In genomic region chr2:148021016-148021415, GRCm38 (mm10) we compare ENCODE assay signal across 29 mouse cellular contexts. TPM values are rescaled to one million over a fixed set of nuclear protein-coding genes. Genes with fewer than 3 reads are reported as not detected.
DNase-seq lines count a peak whose midpoint lies in the region; ATAC-seq and TF ChIP-seq lines count a peak whose summit lies in the region.
"Had no signal": no experiment of that assay in that cellular context is flagged by ENCODE, and none has a peak within 500 bp of the region (broad histone marks: within the 10 kb centered on the region; RNA-seq: fewer than 3 reads in every experiment).

No protein-coding gene starts in this region.

- no peak for TF ChIP-seq POLR2A in brain, embryonic 14.5 days (IDR thresholded peaks at IDR 0.05; ENCODE audit: borderline replicate concordance, extremely low read depth, insufficient read depth, insufficient read length, poor library complexity, severe bottlenecking)

- no peak for TF ChIP-seq EP300 in lung, postnatal 0 days (IDR thresholded peaks at IDR 0.05)

- H3K27me3 ChIP-seq in hindbrain, embryonic 12.5 days = peaks cover 89% of the 10 kb centered on the region
- peaks cover 92% of the 10 kb centered on the region for H3K27me3 ChIP-seq in hindbrain, embryonic 14.5 days (ENCODE audit: control insufficient read depth, insufficient read depth, low read length)
- no peaks in the 10 kb centered on the region for H3K27me3 ChIP-seq in lung, postnatal 0 days (replicated peaks; ENCODE audit: insufficient read depth, low read length)
- H3K27me3 ChIP-seq: liver, embryonic 15.5 days had no signal

- H3K27ac ChIP-seq in hindbrain, embryonic 12.5 days = no peak overlapping the region
- no peak overlapping the region for H3K27ac ChIP-seq in hindbrain, embryonic 14.5 days
- H3K27ac ChIP-seq in lung, postnatal 0 days (ENCODE audit: low read length) = 0 out of 2 replicates have a peak overlapping the region, but pooled peaks have one; percentile 38
- H3K27ac ChIP-seq: hindbrain, postnatal 0 days; kidney, embryonic 15.5 days; layer of hippocampus, adult 2 months; left cerebral cortex, adult 2 months; limb, embryonic 12.5 days; liver, embryonic 15.5 days; neural tube, embryonic 15.5 days had no signal

- DNase-seq in embryo, embryonic 9.5 days (ENCODE audit: extremely low spot score) = peak; percentile 34
- no peak for DNase-seq in embryo, embryonic 10 days (ENCODE audit: low spot score)
- no peak for DNase-seq in hindbrain, embryonic 14.5 days (ENCODE audit: low spot score)
- no peak for DNase-seq in lung, postnatal 0 days (ENCODE audit: low spot score)
- no peak for DNase-seq in lung, postnatal 10 days
- DNase-seq in brain, embryonic 14.5 days (ENCODE audit: low read depth) = peak; percentile 55
- no peak for DNase-seq in kidney, postnatal 10 days
- DNase-seq: adrenal gland, adult 8-10 months; cerebellum, adult 8-10 months; cerebellum, postnatal 25 days; gastrocnemius, postnatal 10 days; kidney, postnatal 36 days; lung, postnatal 36 days; right cerebral cortex, adult 18-20 months; spleen, adult 18-20 months; thymus, postnatal 14 days had no signal

- no peak overlapping the region for H3K9ac ChIP-seq in hindbrain, embryonic 12.5 days
- H3K9ac ChIP-seq in hindbrain, embryonic 14.5 days = no peak overlapping the region
- H3K9ac ChIP-seq in lung, postnatal 0 days (replicated peaks; ENCODE audit: low read depth) = no peak overlapping the region
- H3K9ac ChIP-seq: kidney, embryonic 15.5 days; limb, embryonic 12.5 days; liver, embryonic 15.5 days; neural tube, embryonic 15.5 days had no signal

- ATAC-seq in hindbrain, embryonic 12.5 days (ENCODE audit: low FRiP score) = peak; percentile 40; the same call in 1 of the 2 replicates
- no peak for ATAC-seq in hindbrain, embryonic 14.5 days (ENCODE audit: low FRiP score)
- no peak for ATAC-seq in lung, postnatal 0 days
- ATAC-seq: hindbrain, postnatal 0 days; intestine, postnatal 0 days had no signal

- H3K9me3 ChIP-seq in hindbrain, embryonic 12.5 days (replicated peaks) = no peaks in the 10 kb centered on the region
- no peaks in the 10 kb centered on the region for H3K9me3 ChIP-seq in hindbrain, embryonic 14.5 days (ENCODE audit: control insufficient read depth, low read length)
- H3K9me3 ChIP-seq in lung, postnatal 0 days (ENCODE audit: low read length) = no peaks in the 10 kb centered on the region
- H3K9me3 ChIP-seq: kidney, embryonic 15.5 days; limb, embryonic 12.5 days; liver, embryonic 15.5 days; megakaryocyte, embryonic 14.5 days; neural tube, embryonic 15.5 days had no signal

- H3K4me3 ChIP-seq in hindbrain, embryonic 12.5 days = no peak overlapping the region
- no peak overlapping the region for H3K4me3 ChIP-seq in hindbrain, embryonic 14.5 days (replicated peaks; ENCODE audit: low read length)
- H3K4me3 ChIP-seq in lung, postnatal 0 days (ENCODE audit: low read depth, low read length) = no peak overlapping the region
- H3K4me3 ChIP-seq: erythroblast, embryonic 14.5 days; kidney, embryonic 15.5 days; layer of hippocampus, adult 2 months; left cerebral cortex, adult 2 months; limb, embryonic 12.5 days; liver, embryonic 15.5 days; megakaryocyte, embryonic 14.5 days; neural tube, embryonic 15.5 days had no signal

- TF ChIP-seq CTCF in lung, postnatal 0 days (IDR thresholded peaks at IDR 0.05) = no peak
- no peak for TF ChIP-seq CTCF in brain, embryonic 14.5 days (IDR thresholded peaks at IDR 0.05; ENCODE audit: borderline replicate concordance, extremely low read depth, insufficient read depth, insufficient read length)

- no peak overlapping the region for H3K4me2 ChIP-seq in hindbrain, embryonic 12.5 days (replicated peaks)
- no peak overlapping the region for H3K4me2 ChIP-seq in hindbrain, embryonic 14.5 days (replicated peaks)
- H3K4me2 ChIP-seq in lung, postnatal 0 days (replicated peaks; ENCODE audit: low read depth, low read length) = no peak overlapping the region
- H3K4me2 ChIP-seq: kidney, embryonic 15.5 days; limb, embryonic 12.5 days; liver, embryonic 15.5 days; neural tube, embryonic 15.5 days had no signal

- peaks cover 9% of the 10 kb centered on the region for H3K4me1 ChIP-seq in hindbrain, embryonic 12.5 days
- no peaks in the 10 kb centered on the region for H3K4me1 ChIP-seq in hindbrain, embryonic 14.5 days (replicated peaks; ENCODE audit: control insufficient read depth, insufficient read depth, low read length)
- H3K4me1 ChIP-seq in lung, postnatal 0 days (ENCODE audit: insufficient read depth, low read depth, low read length) = no peaks in the 10 kb centered on the region
- H3K4me1 ChIP-seq: kidney, embryonic 15.5 days; limb, embryonic 12.5 days; liver, embryonic 15.5 days; neural tube, embryonic 15.5 days had no signal

- no peaks in the 10 kb centered on the region for H3K36me3 ChIP-seq in hindbrain, embryonic 12.5 days
- no peaks in the 10 kb centered on the region for H3K36me3 ChIP-seq in hindbrain, embryonic 14.5 days (replicated peaks; ENCODE audit: control insufficient read depth, insufficient read depth)
- H3K36me3 ChIP-seq in lung, postnatal 0 days (ENCODE audit: insufficient read depth, low read length) = no peaks in the 10 kb centered on the region
- H3K36me3 ChIP-seq: G1E; kidney, embryonic 15.5 days; limb, embryonic 12.5 days; liver, embryonic 15.5 days; neural tube, embryonic 15.5 days had no signal

- 20% methylated on average over 9 of the region's 9 CpGs for WGBS in hindbrain, embryonic 12.5 days
- WGBS in hindbrain, embryonic 14.5 days = 10% methylated on average over 9 of the region's 9 CpGs
- WGBS in lung, postnatal 0 days = 23% methylated on average over 9 of the region's 9 CpGs

RNA-seq across cellular contexts. Expression of gene Foxa2, which starts 25.8 kb away (rescaled TPM):
- 4.3 and 5.2 TPM in 2 replicates for polyA plus RNA-seq in hindbrain, embryonic 12.5 days (2016; fragmentation: Nextera tagmentation; extraction: Ambion mirVana)
- 2.1 and 2.2 TPM in 2 replicates for polyA plus RNA-seq in hindbrain, embryonic 14.5 days (2014; fragmentation: Nextera tagmentation; extraction: Ambion mirVana)
- 37.0 and 37.7 TPM in 2 replicates for polyA plus RNA-seq in lung, postnatal 0 days (2015; fragmentation: Nextera tagmentation; extraction: Ambion mirVana)
- 7.3 and 10.0 TPM in 2 replicates for polyA plus RNA-seq in brain, embryonic 14.5 days (2012; rRNA removed)
- polyA plus RNA-seq: erythroblast, embryonic 14.5 days; G1E; gonadal fat pad, adult 2 months; limb, embryonic 12.5 days had no signal

Comparison
In these comparisons a context has a peak if more than half of its experiments do, and no peak if none do; other contexts are left out.
1. DNase-seq: peak in embryo, embryonic 9.5 days (single experiment) and brain, embryonic 14.5 days (single experiment); none in embryo, embryonic 10 days (single experiment), hindbrain, embryonic 14.5 days (single experiment), lung, postnatal 0 days (single experiment), lung, postnatal 10 days (single experiment) and kidney, postnatal 10 days (single experiment).